Mouse (Mus musculus) heart, postnatal 4 days (tissue): ENCODE measurements around the gene Galnt7. TPM values are rescaled to one million over a fixed set of nuclear protein-coding genes. Genes with fewer than 3 reads are reported as not detected.
"Not testable (repeated sequence)": the region's sequence is repeated elsewhere in the genome, so short reads cannot be mapped to it uniquely, and the experiment has no call there.

Source experiments
- DNase-seq: peaks from one replicate; pipeline ENCODE4 v3.0.0; 2021
- total RNA-seq, 2 experiments: library from RNA; stranded (reverse); gene quantifications; 2 replicates each; pipeline ENCODE4 v1.2.3; 2021

Galnt7 gene
- total RNA-seq, 2 experiments from 2014 or later, result 5.1 to 5.5 TPM

DNA sequence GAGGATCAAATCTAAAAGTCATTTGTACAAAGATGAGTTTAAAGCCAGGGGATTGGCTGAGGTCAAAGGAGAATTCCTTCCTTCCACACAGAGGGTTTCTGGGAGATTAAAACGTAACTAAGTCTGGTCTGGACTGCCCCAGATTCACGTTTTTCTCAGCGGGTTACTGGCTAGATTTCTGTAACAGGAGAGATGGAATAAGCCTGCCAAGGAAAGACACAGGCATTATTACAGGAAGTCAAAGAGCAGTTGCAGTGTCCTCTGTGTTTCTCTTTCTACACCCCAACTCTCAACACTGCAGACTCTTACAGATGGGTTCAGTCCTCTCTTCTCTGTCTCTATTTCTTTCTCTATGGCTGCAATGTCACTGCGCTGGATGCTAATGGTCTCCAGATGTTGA, 118.3 kb downstream of the Galnt7 start:
- DNase-seq, result no peak

DNA sequence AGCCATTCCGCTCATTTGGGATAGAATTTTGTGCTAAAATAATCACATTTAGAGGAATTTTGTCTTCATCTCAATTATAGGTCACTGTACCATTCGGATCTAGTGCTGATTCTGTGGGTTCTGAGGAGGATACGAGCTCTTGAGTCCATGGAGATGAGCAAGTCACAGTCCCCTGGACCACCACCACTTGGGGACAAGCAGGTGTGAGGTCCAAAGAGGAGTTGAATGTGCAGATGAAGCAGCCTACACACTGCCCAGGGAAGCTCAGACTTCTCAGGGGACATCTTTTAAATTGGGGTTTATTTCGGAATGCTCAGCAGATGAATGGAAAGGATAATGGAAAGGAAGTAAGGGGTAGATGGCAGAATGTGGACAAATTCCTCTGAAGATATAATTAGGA, 119.7 kb downstream of the Galnt7 start:
- DNase-seq, result no peak

DNA sequence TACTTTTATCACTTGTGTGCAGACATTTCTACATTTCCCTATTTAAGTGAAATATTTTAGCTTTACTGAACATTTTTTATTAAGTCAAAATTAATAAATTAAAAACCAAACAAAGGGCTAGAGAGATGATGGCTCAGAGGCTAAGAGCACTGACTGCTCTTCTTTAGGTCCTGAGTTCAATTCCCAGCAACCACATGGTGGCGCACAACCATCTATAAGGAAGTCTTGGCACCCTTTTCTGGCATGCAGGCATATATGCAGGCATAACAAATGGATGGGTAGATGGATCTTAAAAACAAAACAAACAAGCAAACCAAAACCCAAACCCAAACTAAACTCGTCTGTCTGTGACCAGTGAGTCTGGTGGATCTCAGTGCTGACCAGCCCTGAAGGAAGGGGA, 120.6 kb downstream of the Galnt7 start:
- no peak for DNase-seq

DNA sequence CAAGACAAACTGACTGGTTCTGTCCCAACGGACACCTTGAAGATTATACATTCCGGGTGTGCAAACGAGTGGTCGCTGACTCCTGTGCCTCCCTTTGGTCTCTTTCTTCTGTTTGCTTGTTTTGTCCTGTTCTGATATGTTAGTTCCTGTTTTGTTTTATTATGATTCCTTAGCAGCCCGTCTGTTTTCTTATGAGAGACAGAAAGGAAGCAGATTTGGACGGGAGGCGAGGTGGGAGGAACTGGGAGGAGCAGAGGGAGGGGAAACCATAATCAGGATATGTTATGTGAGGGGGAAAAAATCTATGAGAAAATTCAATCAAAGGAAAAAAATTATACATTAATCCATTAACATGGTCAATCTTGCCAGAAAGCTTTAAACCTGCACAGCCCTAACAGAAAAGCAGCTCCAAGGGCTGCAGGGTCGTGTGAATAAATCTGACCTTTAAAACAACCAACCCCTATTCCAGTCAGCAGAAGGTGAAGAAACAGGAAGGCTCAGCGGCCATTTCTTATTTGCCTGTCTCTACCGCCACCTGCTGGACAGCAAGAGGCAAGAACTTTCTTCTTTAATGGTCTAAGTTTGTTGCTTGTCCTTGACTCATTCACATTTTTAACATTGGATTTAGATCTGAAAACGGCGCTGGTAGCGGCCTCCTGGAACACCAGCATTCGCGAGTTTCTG, 122.0 kb downstream of the Galnt7 start:
- peak; percentile 89 for DNase-seq

DNA sequence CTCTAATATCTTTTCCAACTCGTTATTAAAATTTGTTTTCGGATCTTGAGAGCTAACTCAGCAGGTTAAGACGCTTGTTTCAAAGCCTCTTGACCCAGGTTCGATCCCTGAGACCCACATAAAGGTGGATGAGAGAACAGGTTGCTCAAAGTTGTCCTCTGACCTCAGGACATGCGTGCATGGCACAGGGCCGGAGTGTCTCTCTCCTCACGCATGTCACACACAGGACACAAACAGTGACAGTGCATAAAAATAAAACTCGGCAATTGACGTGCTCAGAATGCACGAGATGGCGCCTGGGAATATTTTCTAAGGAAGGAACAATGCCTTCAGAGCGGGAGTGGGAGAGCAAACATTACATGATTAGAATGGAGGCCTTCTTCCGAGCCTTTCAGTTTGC, 122.6 kb downstream of the Galnt7 start:
- no peak for DNase-seq

DNA sequence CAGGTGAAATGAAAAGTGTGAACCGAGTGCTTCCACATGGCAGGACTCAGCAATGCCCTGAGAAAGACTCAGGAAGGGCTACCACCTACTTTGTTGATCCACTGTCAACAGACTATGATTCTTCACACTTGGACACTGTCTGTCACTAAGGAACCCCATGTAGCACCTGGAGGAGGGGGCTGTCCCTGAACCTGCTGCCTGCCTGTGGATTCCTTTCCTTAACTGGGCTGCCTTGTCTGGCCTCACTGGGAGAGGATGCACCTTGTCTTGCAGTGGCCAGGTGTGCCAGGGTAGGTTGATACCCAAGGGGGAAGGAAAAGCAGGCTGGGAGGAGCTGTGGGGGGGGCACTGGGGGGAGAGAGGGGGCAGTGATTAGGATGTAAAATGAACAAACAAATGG, 124.8 kb downstream of the Galnt7 start:
- no peak for DNase-seq

DNA sequence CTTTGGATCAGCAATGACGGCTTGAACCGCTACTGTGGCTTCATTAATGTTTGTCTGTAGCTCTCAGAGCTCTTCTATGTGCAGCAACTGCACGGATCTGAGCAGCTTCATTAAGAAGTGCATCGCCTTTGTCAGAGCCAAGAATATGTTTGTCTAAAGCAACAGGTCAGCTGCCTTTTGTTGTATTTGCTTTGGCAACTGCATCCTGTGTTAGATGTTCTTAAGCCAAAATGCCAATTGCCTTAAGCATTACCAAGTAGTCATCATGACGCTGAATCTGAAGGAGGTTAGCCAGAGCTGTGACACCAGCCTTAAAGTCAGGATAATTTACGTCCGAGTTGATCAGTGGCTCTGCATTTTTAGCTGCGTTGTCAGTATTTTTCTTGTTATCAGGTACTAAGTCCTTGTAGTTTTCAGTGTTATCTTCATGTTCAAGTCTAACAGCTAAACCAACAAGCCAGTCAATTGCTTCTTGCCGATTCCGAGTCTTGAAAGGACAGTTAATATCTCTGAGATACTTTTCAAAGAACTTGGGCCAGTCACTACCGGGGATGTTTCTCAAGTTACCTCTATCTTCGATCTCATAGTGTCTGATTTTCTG, 132.5 kb downstream of the Galnt7 start:
- DNase-seq, result no peak

DNA sequence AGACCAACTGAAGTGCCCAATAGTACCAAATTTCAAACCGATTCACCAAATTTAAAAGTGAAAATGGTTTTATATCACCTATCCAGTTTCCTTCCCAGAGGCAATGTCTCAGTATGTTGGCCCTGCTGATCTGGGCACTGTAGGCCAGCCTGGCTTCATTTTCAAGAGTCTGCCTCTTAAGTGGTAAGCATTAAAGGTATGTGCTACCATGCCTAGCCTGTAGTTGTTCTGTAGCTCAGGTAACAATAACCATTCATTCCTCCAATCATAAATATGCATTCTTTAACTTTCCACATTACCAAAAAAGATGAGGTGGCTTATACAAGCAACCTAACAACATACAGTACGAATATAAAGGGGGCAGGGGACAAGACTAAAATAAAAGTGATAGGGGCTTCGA, 135.1 kb downstream of the Galnt7 start:
- DNase-seq, result no peak

DNA sequence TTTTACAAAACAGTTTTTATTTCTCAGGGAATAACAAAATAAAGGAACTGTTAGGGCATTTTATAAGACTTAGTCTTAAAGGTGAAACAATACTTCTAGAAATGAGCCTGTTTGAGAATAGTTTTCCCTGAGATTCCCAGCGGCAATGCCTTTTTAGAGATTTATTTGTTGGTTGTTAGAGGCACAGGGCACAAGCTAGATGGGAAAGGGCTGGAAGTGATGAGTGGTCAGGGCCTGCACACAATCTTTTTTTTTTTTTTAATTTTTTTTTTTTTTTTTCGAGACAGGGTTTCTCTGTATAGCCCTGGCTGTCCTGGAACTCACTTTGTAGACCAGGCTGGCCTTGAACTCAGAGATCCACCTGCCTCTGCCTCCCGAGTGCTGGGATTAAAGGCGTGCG, 136.1 kb downstream of the Galnt7 start:
- DNase-seq, result not testable (repeated sequence)

DNA sequence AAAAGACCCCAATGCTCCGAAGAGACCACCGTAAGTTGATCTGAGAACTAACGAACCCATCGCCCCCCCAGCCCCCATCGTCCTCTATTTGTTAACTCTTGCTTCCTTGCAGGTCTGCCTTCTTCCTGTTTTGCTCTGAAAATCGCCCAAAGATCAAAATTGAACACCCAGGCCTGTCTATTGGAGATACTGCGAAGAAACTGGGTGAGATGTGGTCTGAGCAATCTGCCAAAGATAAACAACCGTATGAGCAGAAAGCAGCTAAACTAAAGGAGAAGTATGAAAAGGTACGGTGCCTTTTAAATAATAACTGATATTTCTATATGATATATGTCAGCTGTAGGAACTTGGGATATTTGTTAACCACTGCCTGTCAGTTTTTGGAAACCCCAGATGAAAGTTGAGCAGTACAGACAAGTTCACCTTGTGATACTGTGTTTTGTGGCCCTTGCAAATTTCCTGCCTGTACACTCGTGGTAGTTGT, 139.6 kb downstream of the Galnt7 start:
- DNase-seq, result not testable (repeated sequence)

DNA sequence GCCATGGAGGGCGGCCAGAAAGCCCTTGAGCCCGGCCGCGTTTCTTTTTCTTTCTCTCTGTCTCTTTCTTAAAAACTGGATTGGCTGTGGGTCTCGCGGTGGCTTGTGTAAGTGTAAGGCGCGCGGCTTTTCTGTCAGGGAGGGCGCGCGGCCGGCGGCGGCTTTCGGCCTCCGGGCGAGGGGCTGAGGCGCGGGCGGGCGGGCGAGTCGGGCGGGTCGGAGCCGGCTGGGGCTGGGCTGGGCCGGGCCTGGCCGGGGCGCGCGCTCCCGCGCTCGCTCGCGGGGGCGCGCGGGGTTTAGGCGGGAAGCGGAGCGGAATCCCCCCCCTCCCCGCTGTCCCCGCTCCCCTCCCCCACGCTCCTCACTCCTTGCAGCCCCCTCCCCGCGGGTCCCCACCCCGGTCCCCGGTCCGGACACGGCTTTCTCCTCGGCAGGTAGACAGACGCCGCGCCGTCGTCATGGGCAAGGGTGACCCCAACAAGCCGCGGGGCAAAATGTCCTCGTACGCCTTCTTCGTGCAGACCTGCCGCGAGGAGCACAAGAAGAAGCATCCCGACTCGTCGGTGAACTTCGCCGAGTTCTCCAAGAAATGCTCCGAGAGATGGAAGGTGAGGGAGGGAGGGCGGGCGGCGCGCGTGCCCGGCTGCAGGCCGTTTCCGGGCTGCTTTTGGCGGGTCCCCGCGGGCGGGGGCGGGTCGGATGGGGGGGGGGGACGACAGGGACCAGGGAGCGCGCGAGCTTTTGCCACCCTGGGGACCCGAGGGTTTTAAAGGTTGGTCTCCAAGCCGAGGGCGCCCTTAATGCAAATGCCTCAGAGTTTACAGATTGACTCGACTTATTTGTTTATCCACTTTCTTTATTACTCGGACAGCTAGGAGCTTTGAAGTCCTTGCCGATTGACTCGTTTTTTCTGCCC, 140.4 kb downstream of the Galnt7 start:
- peak; percentile 51 for DNase-seq

DNA sequence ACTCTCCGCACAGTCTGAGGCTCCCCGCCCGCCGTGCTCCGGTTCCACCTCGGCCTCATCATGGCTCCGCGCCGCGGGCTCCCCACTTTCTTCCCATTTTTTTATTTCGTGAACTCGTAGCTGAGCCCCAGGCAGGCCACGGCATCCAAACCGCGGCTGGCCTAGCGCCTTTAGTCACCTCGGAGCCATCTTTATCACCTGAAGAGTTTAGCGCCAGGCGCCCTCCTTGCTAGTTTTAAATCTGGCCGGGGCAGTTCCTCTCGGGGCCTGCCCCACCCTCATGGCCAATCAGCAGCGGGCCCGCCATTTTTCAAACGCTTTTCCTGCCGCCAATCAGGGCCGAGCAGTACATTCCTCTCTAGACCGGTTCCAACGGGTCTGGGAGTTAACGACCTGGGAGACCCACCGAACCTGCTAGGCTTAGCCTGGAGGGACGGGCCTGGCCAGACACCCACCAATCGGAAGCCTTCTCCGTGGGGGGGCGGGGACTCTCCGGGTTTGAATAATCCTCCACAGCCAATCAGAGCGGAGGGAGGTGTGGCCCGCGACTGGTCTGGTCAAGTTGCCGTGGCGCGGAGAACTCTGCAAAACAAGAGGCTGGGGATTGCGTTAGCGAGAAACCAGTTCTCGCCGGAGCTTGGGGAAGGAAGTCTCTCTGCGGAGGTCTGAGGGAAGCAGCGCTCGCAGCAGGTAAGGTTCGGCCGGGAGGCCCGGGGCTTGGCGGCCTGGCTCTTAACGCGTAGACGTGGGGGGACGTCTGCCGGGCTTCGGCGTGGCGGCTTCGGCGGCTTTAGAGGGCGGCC, 141.3 kb downstream of the Galnt7 start, which contains the start of gene Hmgb2:
Gene Hmgb2 (plus strand): TSS at position 592 of the 803 bp plus-strand sequence.
- peak; percentile 100 for DNase-seq

DNA sequence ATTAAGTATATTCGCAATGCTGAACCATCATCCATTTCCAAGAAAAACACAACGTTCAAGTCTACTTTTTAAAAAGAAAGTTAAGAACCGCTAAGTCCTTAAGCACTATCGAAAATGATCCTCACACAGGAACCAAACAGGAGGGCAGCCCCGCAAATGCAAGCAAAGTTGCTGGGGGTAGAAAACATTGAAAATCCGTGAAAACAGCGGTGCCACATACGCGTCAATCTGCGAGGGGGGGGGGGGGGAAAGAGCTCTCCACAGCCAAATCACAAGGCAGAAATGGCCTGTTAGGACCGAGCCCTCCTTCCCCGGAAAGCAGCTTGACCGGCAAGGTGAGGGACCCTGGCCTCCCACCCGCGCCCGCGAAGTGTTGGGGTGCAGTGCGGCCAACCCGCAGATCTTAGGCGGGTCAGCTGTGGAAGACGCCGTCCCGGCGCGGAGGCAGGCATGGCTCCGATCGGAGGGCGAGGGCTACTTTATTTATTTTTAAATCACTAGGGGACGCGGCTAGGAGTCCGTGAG, 142.0 kb downstream of the Galnt7 start:
- no peak for DNase-seq

DNA sequence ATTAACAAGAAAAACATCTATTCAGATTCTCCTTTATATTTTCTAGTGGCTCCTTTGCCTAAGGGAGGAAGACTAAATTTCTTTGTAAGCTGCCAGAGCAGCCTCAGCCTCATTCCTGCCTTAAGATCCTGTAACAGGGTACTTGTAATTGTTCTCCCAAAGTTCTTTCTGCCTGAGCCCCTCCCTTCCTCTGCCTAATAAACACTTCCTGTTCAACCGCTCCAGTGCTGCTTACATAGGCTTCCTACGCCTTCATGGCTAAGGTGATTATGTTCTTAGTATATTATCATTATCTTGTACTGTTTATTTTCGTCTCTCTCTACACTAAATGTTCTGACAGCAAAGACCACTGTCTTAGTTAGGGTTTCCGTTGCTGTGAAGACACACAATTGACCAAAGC, 144.2 kb downstream of the Galnt7 start:
- DNase-seq, result no peak

DNA sequence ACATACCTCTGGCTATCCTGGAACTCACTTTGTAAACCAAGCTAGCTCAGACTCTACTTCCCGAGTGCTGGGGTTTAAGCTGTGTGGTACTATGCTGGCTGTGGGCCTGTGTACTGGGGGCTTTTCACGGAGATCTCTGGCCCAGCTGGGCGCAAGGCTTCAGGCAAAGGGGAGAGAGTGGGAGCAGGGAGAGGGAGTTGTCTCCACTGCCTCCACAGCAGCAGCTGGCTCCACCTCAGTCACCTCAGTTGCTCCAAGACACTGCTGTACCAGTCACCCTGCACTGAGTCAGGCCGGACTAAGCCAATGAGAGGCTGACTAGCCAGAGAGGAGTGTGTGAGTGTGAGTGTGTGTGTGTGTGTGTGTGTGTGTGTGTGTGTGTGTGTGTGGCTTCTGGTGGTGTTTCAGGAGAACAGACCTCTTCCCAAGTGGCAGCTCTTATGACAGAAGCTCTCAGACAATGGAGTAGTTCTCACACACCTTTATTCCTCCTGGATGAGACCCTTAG, 145.2 kb downstream of the Galnt7 start:
- no peak for DNase-seq

DNA sequence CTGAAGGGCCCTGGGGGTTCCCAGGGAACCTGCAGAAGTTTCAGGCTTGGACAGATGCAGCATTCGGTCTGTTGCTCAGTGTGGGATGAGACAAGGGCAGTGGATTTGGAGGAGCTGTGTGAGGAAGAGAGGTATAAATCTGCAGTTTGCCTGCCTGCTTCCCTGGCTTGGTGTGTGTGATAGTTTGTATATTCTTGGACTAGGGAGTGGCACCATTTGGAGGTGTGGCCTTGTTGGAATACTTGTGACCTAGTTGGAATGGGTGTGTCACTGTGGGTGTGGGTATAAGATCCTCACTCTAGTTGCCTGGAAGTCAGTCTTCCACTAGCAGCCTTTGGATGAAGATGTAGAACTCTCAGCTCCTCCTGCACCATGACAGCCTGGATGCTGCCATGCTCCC, 147.3 kb downstream of the Galnt7 start:
- DNase-seq, result not testable (repeated sequence)

DNA sequence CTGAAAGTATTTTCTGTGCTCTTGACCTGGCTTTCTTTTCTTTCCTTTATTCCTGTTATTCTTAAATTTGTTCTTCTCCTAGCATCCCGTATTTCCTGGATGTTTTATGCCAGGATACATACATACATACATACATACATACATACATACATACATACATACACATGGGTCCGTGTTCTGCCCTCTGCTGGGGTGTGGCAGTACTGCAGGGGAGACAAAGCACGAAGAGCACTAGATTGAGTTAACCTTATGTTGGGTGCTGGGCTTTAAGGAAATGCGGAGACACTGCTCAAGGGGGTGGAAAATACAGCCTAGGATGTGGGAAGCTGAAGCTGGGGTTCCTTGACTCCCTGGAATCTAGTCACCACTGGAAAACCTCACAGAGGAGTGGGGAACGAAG, 149.2 kb downstream of the Galnt7 start:
- DNase-seq, result peak; percentile 77

DNA sequence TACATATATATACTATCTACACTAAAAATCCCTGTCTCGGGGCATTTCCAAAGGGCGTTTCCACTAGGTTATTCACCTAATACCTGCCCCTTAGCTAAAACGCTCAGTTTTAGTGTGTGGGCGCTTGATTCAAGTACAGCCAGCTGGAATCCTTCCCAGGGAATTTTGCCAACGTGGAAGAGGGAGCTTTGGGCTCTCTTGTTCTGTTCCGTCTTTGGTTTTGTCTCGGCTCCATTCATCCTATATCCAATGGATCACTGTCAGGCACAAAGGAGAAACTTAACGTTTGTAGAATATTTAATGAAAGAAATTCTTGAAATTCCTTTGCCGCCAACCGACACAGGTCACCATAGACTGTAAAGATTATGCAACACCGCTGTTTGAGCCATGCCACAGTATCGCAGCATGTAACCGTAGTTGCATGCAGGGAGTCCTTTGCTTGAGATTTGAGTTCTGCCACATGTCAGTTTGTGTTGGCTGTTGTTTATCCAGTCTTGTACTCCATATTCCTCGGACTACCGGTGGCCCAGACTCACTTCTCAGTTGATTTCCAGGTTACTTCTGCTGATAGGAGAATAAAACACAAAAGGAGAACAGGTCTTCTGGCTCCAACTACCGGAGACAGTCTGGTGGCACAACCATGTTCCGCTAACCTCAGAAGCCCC, 153.9 kb downstream of the Galnt7 start:
- DNase-seq, result peak; percentile 71

DNA sequence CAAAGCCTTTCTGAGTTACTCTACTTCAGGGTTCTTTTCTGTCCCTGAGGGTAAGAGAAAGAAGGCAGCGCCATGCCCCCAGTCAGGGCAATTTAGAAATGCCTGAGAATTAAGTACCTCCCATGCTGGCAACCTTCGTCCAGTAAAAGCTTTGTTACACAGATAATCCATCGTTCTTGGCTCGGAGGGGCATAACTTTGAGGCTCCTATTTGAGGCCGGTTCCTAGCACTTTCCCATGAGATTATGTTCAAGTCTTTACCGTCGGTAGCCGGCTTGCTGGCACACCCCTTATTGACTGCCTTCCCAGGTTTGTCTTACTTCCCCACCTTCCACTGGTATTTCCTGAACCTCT, 154.4 kb downstream of the Galnt7 start:
- no peak for DNase-seq

DNA sequence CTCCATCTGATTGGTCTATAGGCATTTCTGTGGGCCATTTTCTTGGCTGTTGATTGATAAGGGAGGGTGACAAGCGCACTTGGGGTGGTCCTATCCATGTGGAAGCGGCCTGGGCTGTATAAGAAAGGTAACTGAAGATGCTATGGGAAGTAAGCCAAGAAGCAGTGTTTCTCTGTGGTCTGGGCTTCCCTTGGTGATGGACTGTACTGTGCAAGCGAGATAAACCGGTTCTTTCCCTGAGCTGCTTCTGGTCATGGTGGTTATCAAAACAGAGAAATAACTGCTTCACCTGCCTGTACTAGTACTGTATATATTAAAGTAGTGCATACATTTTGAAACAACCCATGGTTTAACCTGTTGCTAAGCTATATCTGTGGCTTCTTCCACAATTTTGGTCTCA, 161.0 kb downstream of the Galnt7 start:
- DNase-seq, result no peak

DNA sequence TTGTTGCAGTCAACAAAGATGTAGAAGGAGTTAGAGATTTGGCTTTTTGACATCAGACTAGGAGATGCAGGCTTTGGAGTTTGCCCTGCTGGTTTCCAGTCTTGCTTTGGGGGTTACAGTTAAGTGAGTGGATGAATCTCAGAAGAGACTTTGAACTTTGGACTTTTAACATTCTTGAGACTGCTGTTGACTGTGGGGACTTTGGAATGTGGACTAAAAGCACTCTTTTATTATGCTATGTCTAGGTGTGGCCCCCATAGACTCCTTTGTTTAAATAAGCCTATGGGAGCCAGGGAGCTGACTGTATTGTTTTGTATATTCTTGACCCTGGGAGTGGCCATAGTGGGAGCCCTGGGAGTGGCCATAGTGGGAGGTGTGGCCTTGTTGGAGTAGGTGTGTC, 162.9 kb downstream of the Galnt7 start:
- no peak for DNase-seq
